In genomic region chr17:56509021-56509640, GRCm38 (mm10) we compare ENCODE assay signal across 15 mouse cellular contexts. TPM values are rescaled to one million over a fixed set of nuclear protein-coding genes. Genes with fewer than 3 reads are reported as not detected.
A peak's percentile ranks its signal among the peaks of the same experiment; 100 is the strongest.
DNase-seq lines count a peak whose midpoint lies in the region; ATAC-seq and TF ChIP-seq lines count a peak whose summit lies in the region.
"Had no signal": no experiment of that assay in that cellular context is flagged by ENCODE, and none has a peak within 500 bp of the region (broad histone marks: within the 10 kb centered on the region; RNA-seq: fewer than 3 reads in every experiment).

No protein-coding gene starts in this region.

- no peak overlapping the region for H3K27ac ChIP-seq in lung, embryonic 14.5 days (ENCODE audit: low read depth)
- peak overlapping the region; percentile 62 for H3K27ac ChIP-seq in hindbrain, embryonic 10.5 days
- H3K27ac ChIP-seq in midbrain, embryonic 15.5 days, result peak overlapping the region; percentile 53; the same call in 1 of the 2 replicates

- H3K9me3 ChIP-seq in lung, embryonic 14.5 days (ENCODE audit: low read depth, low read length), result no peaks in the 10 kb centered on the region
- peaks cover 14% of the 10 kb centered on the region for H3K9me3 ChIP-seq in hindbrain, embryonic 10.5 days
- no peaks in the 10 kb centered on the region for H3K9me3 ChIP-seq in midbrain, embryonic 15.5 days

- H3K27me3 ChIP-seq in lung, embryonic 14.5 days (ENCODE audit: insufficient read depth, low read length), result peaks cover 48% of the 10 kb centered on the region
- H3K27me3 ChIP-seq in hindbrain, embryonic 10.5 days (ENCODE audit: insufficient read depth, poor library complexity, severe bottlenecking), result peaks cover 69% of the 10 kb centered on the region
- peaks cover 28% of the 10 kb centered on the region for H3K27me3 ChIP-seq in midbrain, embryonic 15.5 days (replicated peaks)

- no peak for ATAC-seq in lung, embryonic 14.5 days (ENCODE audit: insufficient read depth)
- no peak for ATAC-seq in midbrain, embryonic 15.5 days (replicated peaks)

- no peak for TF ChIP-seq POLR2A in lung, adult 2 months (IDR thresholded peaks at IDR 0.05; ENCODE audit: borderline replicate concordance, extremely low read depth, low read depth, low read length)

- peak; percentile 50 to 59 for DNase-seq in cerebellum, postnatal 10 days
- DNase-seq in cerebellum, adult 11 months, result no peak
- no peak for DNase-seq in lung, embryonic 14.5 days
- DNase-seq in lung, postnatal 25 days (ENCODE audit: low spot score), result no peak
- peak; percentile 27 for DNase-seq in hindbrain, embryonic 10.5 days (ENCODE audit: low spot score)
- no peak for DNase-seq in gastrocnemius, adult 8-10 months (ENCODE audit: low spot score in 2 of 2)
- no peak for DNase-seq in lung, adult 2 months

- no peak overlapping the region for H3K4me3 ChIP-seq in lung, embryonic 14.5 days (ENCODE audit: low read depth, low read length)
- H3K4me3 ChIP-seq in hindbrain, embryonic 10.5 days, result peak overlapping the region; percentile 34
- H3K4me3 ChIP-seq in midbrain, embryonic 15.5 days, result no peak overlapping the region
- H3K4me3 ChIP-seq in lung, adult 2 months (replicated peaks; ENCODE audit: extremely low read depth, low read depth, low read length), result no peak overlapping the region

- H3K4me2 ChIP-seq in lung, embryonic 14.5 days, result peak overlapping the region; percentile 33; the same call in 1 of the 2 replicates
- H3K4me2 ChIP-seq in midbrain, embryonic 15.5 days, result no peak overlapping the region

- 40% methylated on average over 10 of the region's 10 CpGs for WGBS in lung, embryonic 14.5 days
- 37% methylated on average over 10 of the region's 10 CpGs for WGBS in hindbrain, embryonic 10.5 days
- WGBS in midbrain, embryonic 15.5 days, result 31% methylated on average over 10 of the region's 10 CpGs
- 48% methylated on average over 10 of the region's 10 CpGs for WGBS in lung, adult 2 months

- no peak overlapping the region for H3K9ac ChIP-seq in lung, embryonic 14.5 days
- H3K9ac ChIP-seq in midbrain, embryonic 15.5 days, result no peak overlapping the region

- no peak for TF ChIP-seq CTCF in lung, embryonic 14.5 days (IDR thresholded peaks at IDR 0.05; ENCODE audit: low read depth)
- no peak for TF ChIP-seq CTCF in lung, adult 2 months (IDR thresholded peaks at IDR 0.05; ENCODE audit: insufficient read depth, low read length)

- no peaks in the 10 kb centered on the region for H3K36me3 ChIP-seq in lung, embryonic 14.5 days (ENCODE audit: insufficient read depth)
- H3K36me3 ChIP-seq in hindbrain, embryonic 10.5 days, result no peaks in the 10 kb centered on the region
- no peaks in the 10 kb centered on the region for H3K36me3 ChIP-seq in midbrain, embryonic 15.5 days (replicated peaks)

- H3K4me1 ChIP-seq in lung, embryonic 14.5 days (ENCODE audit: insufficient read depth), result no peaks in the 10 kb centered on the region
- H3K4me1 ChIP-seq in hindbrain, embryonic 10.5 days (replicated peaks), result peaks cover 62% of the 10 kb centered on the region
- H3K4me1 ChIP-seq in midbrain, embryonic 15.5 days, result peaks cover 33% of the 10 kb centered on the region
- H3K4me1 ChIP-seq in lung, adult 2 months (ENCODE audit: control insufficient read depth, insufficient read depth, low read length), result no peaks in the 10 kb centered on the region

RNA-seq across cellular contexts. Expression of gene Znrf4, which starts 3.1 kb away (rescaled TPM):
- polyA plus RNA-seq in lung, embryonic 14.5 days (2014; fragmentation: Nextera tagmentation; extraction: Ambion mirVana), result not detected in 2 replicates
- polyA plus RNA-seq in hindbrain, embryonic 10.5 days (2016; fragmentation: Nextera tagmentation; extraction: Ambion mirVana), result not detected in 2 replicates
- polyA plus RNA-seq in midbrain, embryonic 15.5 days (2015; fragmentation: Nextera tagmentation; extraction: Ambion mirVana), result not detected in 2 replicates
- not detected for total RNA-seq in gastrocnemius, adult 8-10 months (2022)
- 0.17 and 0.22 TPM in 2 replicates for polyA plus RNA-seq in lung, adult 2 months (2012; rRNA removed)
- total RNA-seq: adrenal gland, postnatal 4 days; layer of hippocampus, postnatal 36 days had no signal
- polyA plus RNA-seq: cortical plate, adult 2 months; frontal cortex, adult 2 months; heart, embryonic 16.5 days; lung, embryonic 16.5 days; spleen, adult 2 months had no signal

RNA-seq across cellular contexts. Expression of gene Ptprs, which starts 32.8 kb away (rescaled TPM):
- polyA plus RNA-seq in lung, embryonic 14.5 days (2014; fragmentation: Nextera tagmentation; extraction: Ambion mirVana), result 96.8 and 112 TPM in 2 replicates
- 109 and 172 TPM in 2 replicates for polyA plus RNA-seq in hindbrain, embryonic 10.5 days (2016; fragmentation: Nextera tagmentation; extraction: Ambion mirVana)
- polyA plus RNA-seq in midbrain, embryonic 15.5 days (2015; fragmentation: Nextera tagmentation; extraction: Ambion mirVana), result 339 and 349 TPM in 2 replicates
- 10 to 100 TPM; 25.5 to 38.3 (median 30.6) TPM for total RNA-seq in gastrocnemius, adult 8-10 months (2022)
- polyA plus RNA-seq in lung, adult 2 months (2012; rRNA removed), result 128 and 171 TPM in 2 replicates

RNA-seq across cellular contexts. Expression of gene Gm20219, which starts 45.1 kb away (rescaled TPM):
- polyA plus RNA-seq in lung, embryonic 14.5 days (2014; fragmentation: Nextera tagmentation; extraction: Ambion mirVana), result 1.4 and 1.6 TPM in 2 replicates
- polyA plus RNA-seq in hindbrain, embryonic 10.5 days (2016; fragmentation: Nextera tagmentation; extraction: Ambion mirVana), result 0.30 and 0.92 TPM in 2 replicates
- 1.4 and 2.0 TPM in 2 replicates for polyA plus RNA-seq in midbrain, embryonic 15.5 days (2015; fragmentation: Nextera tagmentation; extraction: Ambion mirVana)
- total RNA-seq in gastrocnemius, adult 8-10 months (2022), result under 1 TPM; 0.31 to 0.83 (median 0.40) TPM
- polyA plus RNA-seq in lung, adult 2 months (2012; rRNA removed), result 10.2 and 16.7 TPM in 2 replicates

Comparison
In these comparisons a context has a peak if more than half of its experiments do, and no peak if none do; other contexts are left out.
1. DNase-seq: peak in cerebellum, postnatal 10 days (2 of 2) and hindbrain, embryonic 10.5 days (single experiment); none in cerebellum, adult 11 months (single experiment), lung, embryonic 14.5 days (single experiment), lung, postnatal 25 days (single experiment), gastrocnemius, adult 8-10 months (0 of 2) and lung, adult 2 months (single experiment).